Mouse (Mus musculus): ENCODE measurements around the gene Slc30a6.

- TF ChIP-seq CTCF (IDR thresholded peaks at IDR 0.05; ENCODE audit: borderline replicate concordance, extremely low read depth, insufficient read depth, insufficient read length) (no peak), POLR2A (IDR thresholded peaks at IDR 0.05; ENCODE audit: borderline replicate concordance, extremely low read depth, insufficient read depth, insufficient read length, poor library complexity, severe bottlenecking) (no peak)
Measured at GRCm38 (mm10) chr17:74363592-74363991, 31.8 kb upstream of the Slc30a6 start.
